Mouse (Mus musculus): ENCODE results near the gene Kif3b. TPM values are rescaled to one million over a fixed set of nuclear protein-coding genes. Genes with fewer than 3 reads are reported as not detected.

Gene Kif3b
- polyA plus RNA-seq (2012; rRNA removed) (2.0 and 2.5 TPM in 2 replicates), polyA plus RNA-seq (2014; fragmentation: Nextera tagmentation; extraction: Ambion mirVana) (1.4 and 1.8 TPM in 2 replicates)

DNA sequence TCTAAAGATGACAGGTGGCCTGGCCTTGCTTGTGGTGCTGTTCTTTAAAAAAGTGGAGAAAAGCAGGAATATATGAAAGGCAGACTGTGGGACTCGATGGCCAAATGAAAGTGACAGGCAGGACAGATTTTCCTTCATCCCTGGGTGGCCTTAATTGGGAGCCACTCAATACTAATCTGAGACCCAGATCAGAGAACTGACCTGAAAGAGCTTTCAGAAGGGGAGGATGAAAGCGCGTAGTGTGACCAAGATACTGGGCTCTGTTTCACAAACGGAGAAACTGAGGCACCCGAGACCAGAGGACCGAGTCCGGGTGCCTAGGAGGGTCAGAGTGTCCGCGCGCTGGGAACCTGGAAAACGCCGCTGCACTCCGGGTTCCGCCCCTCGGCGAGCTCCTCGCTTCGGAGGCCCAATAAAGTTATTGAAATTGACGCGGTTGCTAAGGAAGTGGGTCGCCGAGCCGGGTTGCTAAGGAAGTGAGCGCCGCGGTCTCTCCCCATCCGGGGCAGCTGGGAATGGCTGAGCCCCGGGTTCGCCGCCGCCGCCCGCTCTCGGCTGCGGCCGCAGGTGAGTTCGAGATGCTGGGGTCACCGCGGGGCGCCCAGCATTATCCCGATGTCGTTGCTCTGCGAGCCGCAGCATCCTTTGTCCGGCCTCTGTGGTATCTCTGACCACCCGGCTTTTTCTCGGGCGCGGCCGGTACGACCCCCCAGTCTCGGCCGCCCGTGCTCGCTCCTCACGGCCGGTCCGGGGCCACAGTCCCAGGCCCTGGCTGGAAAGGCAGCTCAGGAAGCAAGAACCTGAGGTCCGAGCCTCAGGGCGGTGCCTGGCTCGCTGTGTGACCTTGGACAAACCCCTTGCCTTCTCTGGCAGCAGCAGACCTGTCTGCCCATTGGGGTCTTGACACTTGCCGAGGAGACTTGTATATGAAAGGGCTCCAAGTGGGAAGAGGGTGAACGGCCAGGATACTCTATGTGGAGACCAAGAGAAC, at the start of gene Kif3b:
TSS of gene Kif3b (plus strand) at position 476 of the 991 bp plus-strand sequence.
- H3K4me3 ChIP-seq (ENCODE audit: insufficient read depth in 1 of 2, low read depth in 2 of 2, low read length in 2 of 2) = peak within 1 kb of the TSS; percentile 83 to 91
- WGBS (ENCODE audit: insufficient replicate concordance) = under 1% methylated on average over 63 of the region's 63 CpGs
- DNase-seq (ENCODE audit: low read depth in 3 of 3, low spot score in 3 of 3) = peak; percentile 67 to 70 (median 69)
- H3K36me3 ChIP-seq (replicated peaks; ENCODE audit: control insufficient read depth, insufficient read depth, low read depth) = no peaks in the 10 kb centered on the region
- TF ChIP-seq CTCF (IDR thresholded peaks at IDR 0.05; ENCODE audit: low read depth) = no peak
- peak; percentile 39; the same call in 1 of the 2 replicates for TF ChIP-seq EP300 (IDR thresholded peaks at IDR 0.05; ENCODE audit: low read depth)
- H3K27me3 ChIP-seq (ENCODE audit: control insufficient read depth, insufficient read depth, low read length) = no peaks in the 10 kb centered on the region
- H3K9ac ChIP-seq (replicated peaks) = peak within 1 kb of the TSS; percentile 57
- peak; percentile 80 for ATAC-seq (ENCODE audit: insufficient read depth)
- H3K9me3 ChIP-seq (ENCODE audit: control insufficient read depth, low read length) = no peaks in the 10 kb centered on the region
- peaks cover 9 to 18% of the 10 kb centered on the region in 2 experiments; a peak in 3 of 4 replicates for H3K4me1 ChIP-seq (replicated peaks; ENCODE audit: control insufficient read depth in 2 of 2, insufficient read depth in 2 of 2, low read length in 1 of 2)
- H3K27ac ChIP-seq = no peak within 1 kb of the TSS
- peak within 1 kb of the TSS; percentile 82 for H3K4me2 ChIP-seq (ENCODE audit: low read depth)

- no peaks in the 10 kb centered on the region for H3K9me3 ChIP-seq (ENCODE audit: control insufficient read depth, low read length)
- TF ChIP-seq EP300 (IDR thresholded peaks at IDR 0.05; ENCODE audit: low read depth) (no peak), CTCF (IDR thresholded peaks at IDR 0.05; ENCODE audit: low read depth) (no peak)
- H3K36me3 ChIP-seq (replicated peaks; ENCODE audit: control insufficient read depth, insufficient read depth, low read depth) = peaks cover 28% of the 10 kb centered on the region
- peak overlapping the region; percentile 32 for H3K27ac ChIP-seq
- peaks cover 28 to 31% of the 10 kb centered on the region in 2 experiments for H3K4me1 ChIP-seq (replicated peaks; ENCODE audit: control insufficient read depth in 2 of 2, insufficient read depth in 2 of 2, low read length in 1 of 2)
- no peak for DNase-seq (ENCODE audit: low read depth in 3 of 3, low spot score in 3 of 3)
- peak overlapping the region; percentile 84 for H3K4me2 ChIP-seq (ENCODE audit: low read depth)
- no peak for ATAC-seq (ENCODE audit: insufficient read depth)
- no peaks in the 10 kb centered on the region for H3K27me3 ChIP-seq (ENCODE audit: control insufficient read depth, insufficient read depth, low read length)
- peak overlapping the region; percentile 97 for H3K9ac ChIP-seq (replicated peaks)
- WGBS (ENCODE audit: insufficient replicate concordance) = 53% methylated on average over 6 of the region's 6 CpGs
- peak overlapping the region; percentile 88 to 92 for H3K4me3 ChIP-seq (ENCODE audit: insufficient read depth in 1 of 2, low read depth in 2 of 2, low read length in 2 of 2)
Observed at GRCm38 (mm10) chr2:153242156-153242555, 49.1 kb upstream of the Kif3b start.

DNA sequence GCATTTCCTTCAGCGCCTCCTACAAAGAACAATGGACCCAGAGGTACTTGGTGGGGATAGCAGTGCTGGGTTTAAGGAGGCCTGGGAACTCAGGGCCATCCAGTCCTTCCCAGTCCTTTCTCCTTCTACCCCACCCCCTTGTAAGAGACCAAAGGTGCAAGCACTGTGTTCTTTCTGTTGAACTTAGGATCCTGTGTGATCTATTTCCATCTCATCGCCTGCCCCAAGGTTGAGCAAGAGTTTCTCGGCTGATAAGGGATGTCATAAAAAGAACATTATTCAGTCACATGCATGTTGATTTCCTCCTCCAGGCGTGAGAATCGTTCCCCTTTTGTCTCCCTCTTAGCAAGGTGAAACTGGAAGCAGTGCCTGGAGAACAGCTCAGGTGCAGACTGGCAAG, 41.5 kb upstream of the Kif3b start:
- no peak overlapping the region for H3K9ac ChIP-seq (replicated peaks)
- H3K4me3 ChIP-seq (ENCODE audit: insufficient read depth in 1 of 2, low read depth in 2 of 2, low read length in 2 of 2) = no peak overlapping the region
- WGBS (ENCODE audit: insufficient replicate concordance) = 72% methylated on average over 5 of the region's 5 CpGs
- no peaks in the 10 kb centered on the region for H3K4me1 ChIP-seq (replicated peaks; ENCODE audit: control insufficient read depth in 2 of 2, insufficient read depth in 2 of 2, low read length in 1 of 2)
- no peak overlapping the region for H3K27ac ChIP-seq
- no peak overlapping the region for H3K4me2 ChIP-seq (ENCODE audit: low read depth)
- H3K36me3 ChIP-seq (replicated peaks; ENCODE audit: control insufficient read depth, insufficient read depth, low read depth) = peaks cover 40% of the 10 kb centered on the region
- no peak for ATAC-seq (ENCODE audit: insufficient read depth)
- H3K27me3 ChIP-seq (ENCODE audit: control insufficient read depth, insufficient read depth, low read length) = no peaks in the 10 kb centered on the region
- no peaks in the 10 kb centered on the region for H3K9me3 ChIP-seq (ENCODE audit: control insufficient read depth, low read length)
- TF ChIP-seq CTCF (IDR thresholded peaks at IDR 0.05; ENCODE audit: low read depth) (no peak), EP300 (IDR thresholded peaks at IDR 0.05; ENCODE audit: low read depth) (no peak)
- DNase-seq (ENCODE audit: low read depth in 3 of 3, low spot score in 3 of 3) = no peak

DNA sequence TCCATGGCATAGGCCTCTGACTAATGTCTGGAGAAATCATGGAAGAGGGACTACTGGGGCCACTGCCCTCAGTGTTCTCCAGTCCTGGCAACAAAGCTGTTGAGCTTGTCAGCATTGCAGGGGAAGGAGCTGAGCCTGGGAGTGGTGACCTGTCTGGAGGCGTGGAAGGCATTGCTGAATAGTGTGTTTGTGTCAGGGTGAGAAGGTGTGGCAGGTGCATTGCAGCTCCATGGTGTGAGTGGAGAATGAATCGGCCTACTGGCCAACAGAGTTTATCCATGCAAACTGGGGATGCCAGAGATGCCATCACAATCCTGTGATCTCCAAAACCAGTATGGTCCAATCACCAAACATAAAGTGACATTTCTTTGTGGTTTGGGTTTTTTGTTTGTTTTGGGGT, 34.6 kb upstream of the Kif3b start:
- DNase-seq (ENCODE audit: low read depth in 3 of 3, low spot score in 3 of 3) (no peak), ATAC-seq (ENCODE audit: insufficient read depth) (no peak)
- Histone ChIP-seq H3K4me2 (ENCODE audit: low read depth) (no peak overlapping the region), H3K9ac (replicated peaks) (no peak overlapping the region), H3K27ac (no peak overlapping the region), H3K4me3 (ENCODE audit: insufficient read depth in 1 of 2, low read depth in 2 of 2, low read length in 2 of 2) (no peak overlapping the region), H3K27me3 (ENCODE audit: control insufficient read depth, insufficient read depth, low read length) (no peaks in the 10 kb centered on the region), H3K4me1 (replicated peaks; ENCODE audit: control insufficient read depth in 2 of 2, insufficient read depth in 2 of 2, low read length in 1 of 2) (peaks cover 26 to 29% of the 10 kb centered on the region in 2 experiments), H3K9me3 (ENCODE audit: control insufficient read depth, low read length) (no peaks in the 10 kb centered on the region), H3K36me3 (replicated peaks; ENCODE audit: control insufficient read depth, insufficient read depth, low read depth) (peaks cover 13% of the 10 kb centered on the region)
- TF ChIP-seq CTCF (IDR thresholded peaks at IDR 0.05; ENCODE audit: low read depth) = no peak
- no peak for TF ChIP-seq EP300 (IDR thresholded peaks at IDR 0.05; ENCODE audit: low read depth)
- WGBS (ENCODE audit: insufficient replicate concordance) = 80% methylated on average over 2 of the region's 2 CpGs
